Mouse (Mus musculus): ENCODE measurements around the gene Tubgcp6. TPM values are rescaled to one million over a fixed set of nuclear protein-coding genes. Genes with fewer than 3 reads are reported as not detected.

Gene Tubgcp6
- total RNA-seq, 2 experiments from 2014 or later: 8.6 to 8.8 TPM

DNA sequence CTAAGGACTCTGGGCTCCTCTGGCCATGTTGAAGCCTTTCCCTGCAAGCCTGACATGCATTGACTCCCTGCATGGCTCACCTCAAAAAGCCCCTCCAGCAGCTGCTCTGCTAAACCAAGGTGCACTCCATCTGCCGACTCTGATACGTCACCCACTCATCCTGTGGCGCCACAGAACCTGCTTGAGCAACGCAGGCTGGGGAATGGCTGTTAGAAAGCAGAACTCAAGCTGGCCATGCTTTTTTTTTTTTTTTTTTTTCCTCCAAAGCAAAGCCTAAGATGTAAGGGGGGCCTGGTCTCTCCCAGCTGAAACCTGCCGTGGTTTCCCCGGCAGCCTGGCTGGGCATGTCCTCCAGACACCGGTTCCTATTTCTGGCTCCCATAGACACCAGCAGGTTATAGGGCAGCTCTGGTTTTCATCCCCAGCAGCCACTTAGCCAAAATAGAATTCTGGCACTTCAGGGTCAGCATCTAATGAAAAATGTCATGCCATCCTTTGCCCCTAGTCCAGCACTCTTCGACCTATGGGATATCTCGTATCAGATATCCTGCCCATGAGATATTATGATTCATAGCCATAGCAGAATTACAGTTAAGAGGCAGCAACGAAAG is 48.8 kb downstream of the Tubgcp6 start:
- intact Hi-C loops (cut with DNase I): loop anchor here (5.0 kb wide), 1 partner anchor 52 kb away; no protein-coding TSS in a partner anchor
- peak; percentile 34 to 39 for DNase-seq

GRCm38 (mm10) chr15:89070606-89071005 is 52.3 kb downstream of the Tubgcp6 start:
- intact Hi-C loops (cut with DNase I): loop anchor here (5.0 kb wide), 1 partner anchor 48 kb away; no protein-coding TSS in a partner anchor
- DNase-seq: no peak

- intact Hi-C loops (cut with DNase I): no loop called here
- no peak for DNase-seq
These were observed 53.5 kb downstream of the Tubgcp6 start for GRCm38 (mm10) chr15:89069336-89069840.

DNA sequence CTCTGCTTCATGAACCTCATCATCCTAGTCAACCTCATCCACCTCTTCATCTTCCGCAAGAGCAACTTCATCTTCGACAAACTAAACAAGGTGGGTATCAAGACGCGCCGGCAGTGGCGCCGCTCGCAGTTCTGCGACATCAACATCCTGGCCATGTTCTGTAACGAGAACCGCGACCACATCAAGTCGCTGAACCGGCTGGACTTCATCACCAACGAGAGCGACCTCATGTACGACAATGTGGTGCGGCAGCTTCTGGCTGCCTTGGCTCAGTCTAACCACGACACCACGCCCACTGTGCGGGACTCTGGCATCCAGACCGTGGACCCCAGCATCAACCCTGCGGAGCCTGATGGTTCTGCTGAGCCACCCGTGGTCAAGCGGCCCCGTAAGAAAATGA is 54.7 kb downstream of the Tubgcp6 start:
- intact Hi-C loops (cut with DNase I): no loop called here
- no peak for DNase-seq

- intact Hi-C loops (cut with DNase I): no loop called here
These were observed 55.3 kb downstream of the Tubgcp6 start for GRCm38 (mm10) chr15:89067609-89068008.

DNA sequence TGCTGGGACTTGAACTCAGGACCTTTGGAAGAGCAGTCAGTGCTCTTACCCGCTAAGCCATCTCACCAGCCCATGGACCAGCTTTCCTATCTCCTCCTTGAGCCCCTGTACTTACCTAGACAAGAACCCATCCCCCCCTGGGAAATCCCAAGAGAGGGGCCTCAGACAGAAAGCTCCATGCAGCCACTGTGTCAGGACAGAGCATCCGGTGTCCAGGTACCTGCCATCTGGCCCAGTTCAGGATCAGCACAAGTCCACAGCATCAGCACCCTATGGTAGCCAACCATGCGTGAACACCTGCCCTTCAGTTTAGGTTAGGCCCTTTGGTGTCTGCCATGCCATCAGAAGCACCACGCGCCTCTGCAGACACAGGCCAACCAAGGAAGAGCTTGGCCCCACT is 58.0 kb downstream of the Tubgcp6 start:
- no peak for DNase-seq
- intact Hi-C loops (cut with DNase I): no loop called here

More at GRCm38 (mm10) chr15:89067609-89068008, 55.3 kb downstream of the Tubgcp6 start:
- no peak for DNase-seq

DNA sequence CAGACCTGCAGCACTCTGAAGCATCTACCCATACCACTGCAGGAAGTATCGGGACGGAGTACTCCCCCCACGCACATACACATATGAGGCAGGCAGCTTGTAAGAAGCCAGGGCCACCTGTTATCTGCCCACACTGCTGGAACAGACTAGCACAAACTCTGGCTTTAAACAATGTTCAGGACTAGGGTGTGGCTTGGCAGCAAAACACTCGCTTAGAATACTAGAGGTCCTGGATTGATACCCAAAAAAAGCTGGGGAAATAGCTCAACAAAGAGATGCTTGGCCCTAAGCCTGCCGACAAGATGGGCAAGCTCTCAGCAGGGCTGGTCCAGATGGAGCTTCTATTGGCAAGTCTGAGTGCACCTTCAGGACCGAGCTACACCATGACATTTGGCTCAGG is 59.4 kb downstream of the Tubgcp6 start:
- intact Hi-C loops (cut with DNase I): no loop called here

GRCm38 (mm10) chr15:89063001-89063400 is 59.9 kb downstream of the Tubgcp6 start:
- intact Hi-C loops (cut with DNase I): no loop called here

More for the DNA sequence above, 59.4 kb downstream of the Tubgcp6 start:
- no peak for DNase-seq

GRCm38 (mm10) chr15:89062518-89062910 is 60.4 kb downstream of the Tubgcp6 start:
- intact Hi-C loops (cut with DNase I): no loop called here
- DNase-seq: no peak

More at GRCm38 (mm10) chr15:89063001-89063400, 59.9 kb downstream of the Tubgcp6 start:
- no peak for DNase-seq

- no peak for DNase-seq
- intact Hi-C loops (cut with DNase I): no loop called here
These were observed 61.0 kb downstream of the Tubgcp6 start for GRCm38 (mm10) chr15:89061761-89062517.

GRCm38 (mm10) chr15:89060811-89061460 is 62.0 kb downstream of the Tubgcp6 start:
- intact Hi-C loops (cut with DNase I): no loop called here
- DNase-seq: no peak

DNA sequence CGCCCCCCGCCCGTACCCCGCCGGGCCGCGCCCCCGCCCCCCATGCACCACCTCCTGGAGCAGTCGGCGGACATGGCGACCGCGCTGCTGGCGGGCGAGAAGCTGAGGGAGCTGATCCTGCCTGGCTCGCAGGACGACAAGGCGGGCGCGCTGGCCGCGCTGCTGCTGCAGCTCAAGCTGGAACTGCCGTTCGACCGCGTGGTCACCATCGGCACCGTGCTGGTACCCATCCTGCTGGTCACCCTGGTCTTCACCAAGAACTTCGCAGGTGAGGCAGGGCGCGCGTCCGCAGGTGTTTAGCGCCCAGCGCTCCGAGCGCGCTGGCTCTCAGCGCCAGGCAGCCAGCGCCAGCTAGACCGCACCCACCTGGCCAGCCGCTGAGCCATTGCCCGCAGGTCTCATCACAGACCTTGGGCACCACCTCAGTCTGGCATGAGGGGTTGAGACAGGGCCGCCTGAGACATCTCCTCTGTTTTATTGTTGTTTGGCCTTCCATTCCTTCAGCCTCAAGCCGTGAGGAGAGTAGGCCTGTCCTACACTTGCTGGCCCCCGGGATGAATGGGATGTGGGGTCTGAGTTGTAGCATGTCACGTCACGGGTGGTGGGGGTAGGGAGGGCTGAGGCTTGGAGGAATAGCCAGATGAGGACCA is 62.8 kb downstream of the Tubgcp6 start:
- no peak for DNase-seq
- intact Hi-C loops (cut with DNase I): no loop called here

GRCm38 (mm10) chr15:89059161-89059931 is 63.6 kb downstream of the Tubgcp6 start, which contains the start of gene Panx2:
Gene Panx2 (plus strand): TSS chr15:89059734.
- intact Hi-C loops (cut with DNase I): no loop called here
- no peak for DNase-seq

DNA sequence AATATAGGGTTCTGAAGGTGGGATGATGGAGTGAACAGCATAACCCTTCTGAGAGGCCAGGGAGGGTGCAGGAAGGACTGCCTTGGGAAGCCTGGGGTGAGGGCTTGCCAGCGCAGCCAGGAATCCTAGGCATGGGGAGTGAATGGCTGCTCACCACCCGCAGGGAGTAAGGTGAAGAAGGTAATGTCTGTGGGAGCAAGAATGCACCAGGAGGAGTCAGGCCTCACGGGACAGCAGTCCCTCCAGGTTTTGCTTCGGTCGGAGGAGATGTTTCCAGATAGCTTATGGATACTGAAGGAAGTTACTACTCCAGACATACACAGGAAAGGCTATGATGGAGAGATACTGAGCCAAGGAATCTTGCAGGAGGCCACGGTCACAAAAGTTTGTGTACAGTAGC is 64.2 kb downstream of the Tubgcp6 start:
- DNase-seq: no peak
- intact Hi-C loops (cut with DNase I): no loop called here

- intact Hi-C loops (cut with DNase I): no loop called here
These were observed 68.2 kb downstream of the Tubgcp6 start for GRCm38 (mm10) chr15:89054666-89055065.

More at GRCm38 (mm10) chr15:89054666-89055065, 68.2 kb downstream of the Tubgcp6 start:
- DNase-seq: no peak

Small RNA genes within 50 kb of the gene (microRNA-seq; reads per million reads assigned to microRNA genes)
- gene Mir7118 (ENCODE audit: borderline number of aligned reads in 2 of 2): 0 to 0.72 reads per million in 2 experiments

Other genes with a start within 250 kb of the Tubgcp6 start
- not detected for gene Ttll8, start 168.7 kb downstream of the Tubgcp6 start, total RNA-seq (2021)
- not detected for gene Mlc1, start 144.1 kb downstream of the Tubgcp6 start, total RNA-seq (2021)
- gene Mov10l1, start 140.2 kb downstream of the Tubgcp6 start, total RNA-seq (2021): 10 to 100 TPM; 89.7 to 92.7 TPM
- 1 to 10 TPM; 1.3 to 1.7 TPM for gene Panx2, start 63.4 kb downstream of the Tubgcp6 start, total RNA-seq (2021)
- gene Trabd, start 48.0 kb downstream of the Tubgcp6 start, total RNA-seq (2021): 10 to 100 TPM; 45.6 to 50.5 TPM
- 10 to 100 TPM; 15.4 to 17.1 TPM for gene Selenoo, start 34.0 kb downstream of the Tubgcp6 start, total RNA-seq (2021)
- gene Hdac10, start 5.6 kb upstream of the Tubgcp6 start, total RNA-seq (2021): 1 to 10 TPM; 7.1 to 7.4 TPM
- gene Mapk12, start 17.6 kb upstream of the Tubgcp6 start, total RNA-seq (2021): 10 to 100 TPM; 21.5 to 23.7 TPM
- gene Mapk11, start 26.5 kb upstream of the Tubgcp6 start, total RNA-seq (2021): 1 to 10 TPM; 1.7 to 2.0 TPM
- 100 to 1,000 TPM in 1 of 2 experiments, 10 to 100 TPM in 1; 92.4 to 100 TPM for gene Plxnb2, start 57.7 kb upstream of the Tubgcp6 start, total RNA-seq (2021)
- gene Dennd6b, start 73.4 kb upstream of the Tubgcp6 start, total RNA-seq (2021): 10 to 100 TPM in 1 of 2 experiments, 1 to 10 TPM in 1; 8.9 to 10.5 TPM
- 10 to 100 TPM; 70.5 to 72.5 TPM for gene Ppp6r2, start 88.4 kb upstream of the Tubgcp6 start, total RNA-seq (2021)
- gene Sbf1, start 192.2 kb upstream of the Tubgcp6 start, total RNA-seq (2021): 10 to 100 TPM; 65.7 to 75.5 TPM
- not detected for gene Adm2, start 199.6 kb upstream of the Tubgcp6 start, total RNA-seq (2021)
- gene Miox, start 211.3 kb upstream of the Tubgcp6 start, total RNA-seq (2021): not detected
- 10 to 100 TPM; 29.0 to 33.2 TPM for gene Lmf2, start 232.5 kb upstream of the Tubgcp6 start, total RNA-seq (2021)
- gene Ncaph2, start 232.6 kb upstream of the Tubgcp6 start, total RNA-seq (2021): 10 to 100 TPM; 50.4 to 58.6 TPM

Data from heart, postnatal 36 days (tissue).